Mouse (Mus musculus): ENCODE data around the gene H2al3.

The H2al3 gene

GRCm38 (mm10) chrX:9849403-9849802 lies at the start of gene H2al3:
Gene H2al3 (plus strand): TSS chrX:9849703.
- no peak for DNase-seq (ENCODE audit: low spot score)

GRCm38 (mm10) chrX:9810101-9810500 lies 39.4 kb upstream of the H2al3 start:
- no peak for DNase-seq (ENCODE audit: low spot score)

GRCm38 (mm10) chrX:9812469-9812868 lies 37.0 kb upstream of the H2al3 start:
- no peak for DNase-seq (ENCODE audit: low spot score)

GRCm38 (mm10) chrX:9834779-9835178 lies 14.7 kb upstream of the H2al3 start:
- no peak for DNase-seq (ENCODE audit: low spot score)

GRCm38 (mm10) chrX:9846628-9847027 lies 2.9 kb upstream of the H2al3 start, which contains the start of gene Hypm:
Gene Hypm (plus strand): TSS chrX:9846928.
- no peak for DNase-seq (ENCODE audit: low spot score)

GRCm38 (mm10) chrX:9861859-9862258 lies 12.4 kb downstream of the H2al3 start:
- DNase-seq (ENCODE audit: low spot score): no peak

- DNase-seq (ENCODE audit: low spot score): no peak
Measured at GRCm38 (mm10) chrX:9875519-9875918, 26.0 kb downstream of the H2al3 start.

GRCm38 (mm10) chrX:9885322-9885721 lies 35.8 kb downstream of the H2al3 start, which contains the start of gene Sytl5:
Gene Sytl5 (plus strand): TSS chrX:9885622.
- no peak for DNase-seq (ENCODE audit: low spot score)
